Mouse (Mus musculus) hematopoietic stem cell, adult 5-6 weeks (primary cell): ENCODE data around the gene Rabep2. TPM values are rescaled to one million over a fixed set of nuclear protein-coding genes. Genes with fewer than 3 reads are reported as not detected.
"Not testable (repeated sequence)": the region's sequence is repeated elsewhere in the genome, so short reads cannot be mapped to it uniquely, and the experiment has no call there.

Source experiments
- ATAC-seq, 2 experiments: fragments of 125-278 bp in 1 of 2; replicated peaks in 1 of 2; 2 replicates each; pipeline ENCODE4 v1.8.0; 2016 to 2017; ENCODE audit warnings: inconsistent platforms in 2 of 2, mild to moderate bottlenecking in 2 of 2, moderate number of reproducible peaks in 2 of 2, low read depth in 1 of 2, moderate TSS enrichment in 1 of 2; ENCODE audit not compliant: low FRiP score in 2 of 2, poor library complexity in 2 of 2, severe bottlenecking in 2 of 2, insufficient read depth in 1 of 2, low TSS enrichment in 1 of 2
- total RNA-seq: library from RNA; stranded (forward); fragments of 172-1452, 232-1000 nt; gene quantifications from 2 replicates; pipeline ENCODE4 v1.2.3, GENCODE M21; 2017

Rabep2 gene
- total RNA-seq = 33.8 and 36.4 TPM in 2 replicates

DNA sequence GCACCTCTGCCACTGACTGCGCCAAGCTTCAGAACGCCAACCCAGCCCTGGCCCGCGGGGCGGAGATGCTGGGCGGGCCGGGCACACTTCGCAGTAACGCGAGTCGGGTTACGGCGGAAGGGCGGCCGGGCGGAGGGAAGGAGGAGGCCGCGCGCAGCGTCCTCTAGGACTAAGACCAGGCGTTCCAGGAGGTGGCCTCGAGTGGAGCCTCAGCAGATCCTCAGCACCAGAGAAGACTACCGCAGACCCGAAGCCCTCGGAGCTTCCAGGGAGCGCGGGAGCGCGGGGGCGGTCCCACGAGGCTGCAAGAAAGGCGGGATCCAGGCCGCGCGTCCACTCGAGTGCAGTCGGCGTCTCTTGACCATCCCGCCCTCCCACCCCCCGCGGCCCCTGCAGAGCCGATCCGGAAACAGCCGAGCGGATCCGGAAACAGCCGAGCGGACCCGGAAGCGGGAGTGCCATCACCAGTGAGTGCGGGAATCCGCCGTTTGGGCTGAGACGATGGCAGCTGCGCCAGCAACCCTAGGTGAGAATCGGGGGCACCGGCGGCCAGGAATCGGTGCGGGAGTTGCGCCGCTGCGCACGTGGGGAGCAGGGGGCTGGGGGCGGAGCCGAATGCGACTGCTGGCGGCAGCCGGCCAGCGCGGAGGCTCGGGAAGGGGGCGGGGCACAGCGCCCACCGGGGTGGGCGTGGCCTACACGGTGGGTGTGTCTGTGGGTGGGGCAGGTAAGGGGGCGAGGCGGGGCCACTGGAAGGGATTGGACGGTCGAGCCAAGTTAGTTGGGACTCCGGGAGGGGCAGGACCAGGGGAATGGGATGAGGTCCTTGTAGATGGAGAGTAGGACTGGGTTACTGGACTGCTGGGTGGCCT, at the start of gene Rabep2:
Rabep2 (plus strand) TSS at position 129 of the 872 bp plus-strand sequence.
- ATAC-seq = peak; percentile 58 to 81

- no peak for ATAC-seq
Observed at GRCm38 (mm10) chr7:126383565-126383964, 45.0 kb upstream of the Rabep2 start.

- ATAC-seq = no peak
Observed at GRCm38 (mm10) chr7:126388185-126388584, 40.4 kb upstream of the Rabep2 start.

- not testable (repeated sequence) for ATAC-seq
Observed at GRCm38 (mm10) chr7:126392086-126392884, 36.3 kb upstream of the Rabep2 start.

DNA sequence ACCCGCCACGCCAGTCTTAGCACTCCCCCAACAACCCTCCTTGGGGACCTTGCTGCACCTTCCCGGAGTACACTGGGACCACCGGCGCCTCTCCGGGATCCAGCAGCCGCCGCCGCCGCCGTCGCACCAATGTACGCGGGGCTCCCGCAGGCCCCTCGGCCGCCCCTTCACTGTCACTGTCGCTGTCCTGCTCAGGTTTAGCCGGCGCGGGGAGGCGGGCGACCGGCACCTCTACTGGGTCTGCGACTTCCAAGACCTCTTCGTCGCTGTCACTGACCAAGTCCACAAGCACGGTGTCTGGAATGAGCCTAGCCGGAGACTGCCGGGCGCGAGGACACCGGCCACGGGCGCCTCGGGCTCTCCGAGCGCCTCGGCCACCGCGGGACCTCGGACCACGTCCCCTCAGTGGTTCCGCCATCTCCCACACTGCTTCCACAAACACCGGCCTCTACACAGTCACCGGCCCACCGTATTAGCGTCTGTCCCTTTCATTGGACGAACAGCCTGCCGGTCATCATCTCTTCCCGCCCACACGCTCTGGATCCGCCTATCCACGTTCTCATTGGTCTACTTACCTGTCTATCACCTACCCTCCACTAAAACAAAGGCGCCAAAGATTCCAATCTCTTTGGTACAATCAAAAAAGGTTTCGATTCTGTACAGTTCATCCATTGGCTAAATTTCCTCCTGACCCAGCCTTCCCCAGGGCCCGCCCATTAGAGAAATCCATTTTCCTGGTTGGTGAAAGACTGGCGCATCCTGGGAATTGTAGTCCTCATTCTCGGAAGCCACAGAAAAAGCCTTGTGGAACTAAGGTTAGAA, 32.0 kb upstream of the Rabep2 start, which contains the start of gene Nfatc2ip:
Nfatc2ip (minus strand) TSS at position 440 of the 822 bp plus-strand sequence.
- peak; percentile 97 to 100 for ATAC-seq

GRCm38 (mm10) chr7:126397221-126397620, 31.3 kb upstream of the Rabep2 start:
- ATAC-seq = no peak

DNA sequence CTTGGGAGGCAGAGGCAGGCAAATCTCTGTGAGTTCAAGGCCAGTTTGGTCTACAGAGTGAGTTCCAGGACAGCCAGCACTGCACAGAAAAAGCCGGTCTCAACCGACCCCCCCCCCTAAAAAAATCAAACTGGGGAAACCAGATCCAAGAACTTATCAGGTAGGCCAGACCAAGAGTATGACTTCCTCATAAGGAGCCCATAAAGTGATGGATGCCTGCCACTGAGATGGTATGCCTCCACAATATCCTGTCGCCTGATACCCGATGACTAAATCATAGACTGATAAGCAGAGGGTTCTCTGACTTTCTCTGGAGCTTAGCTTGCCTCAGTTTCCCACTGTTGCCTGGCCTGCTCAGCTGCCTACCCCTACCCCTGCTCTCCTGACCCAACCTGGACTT, 30.7 kb upstream of the Rabep2 start:
- no peak for ATAC-seq

- peak; percentile 31 to 58; a peak in 2 of 4 replicates for ATAC-seq
Observed at GRCm38 (mm10) chr7:126399548-126399947, 29.0 kb upstream of the Rabep2 start.

DNA sequence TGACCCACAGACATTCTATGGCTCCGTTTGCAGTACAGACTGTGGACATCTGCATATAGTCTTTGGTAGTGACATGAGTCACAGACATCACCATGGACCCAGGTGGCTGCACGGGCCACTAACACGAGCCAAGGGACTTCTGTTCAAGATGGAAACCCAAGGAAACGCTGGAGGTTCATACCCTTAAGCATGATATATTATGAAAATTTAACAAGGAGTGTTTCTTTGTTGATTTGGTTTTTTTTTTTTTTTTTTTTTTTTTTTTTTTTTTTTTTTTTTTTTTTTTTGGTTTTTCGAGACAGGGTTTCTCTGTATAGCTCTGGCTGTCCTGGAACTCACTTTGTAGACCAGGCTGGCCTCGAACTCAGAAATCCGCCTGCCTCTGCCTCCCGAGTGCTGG, 26.0 kb upstream of the Rabep2 start:
- not testable (repeated sequence) for ATAC-seq

DNA sequence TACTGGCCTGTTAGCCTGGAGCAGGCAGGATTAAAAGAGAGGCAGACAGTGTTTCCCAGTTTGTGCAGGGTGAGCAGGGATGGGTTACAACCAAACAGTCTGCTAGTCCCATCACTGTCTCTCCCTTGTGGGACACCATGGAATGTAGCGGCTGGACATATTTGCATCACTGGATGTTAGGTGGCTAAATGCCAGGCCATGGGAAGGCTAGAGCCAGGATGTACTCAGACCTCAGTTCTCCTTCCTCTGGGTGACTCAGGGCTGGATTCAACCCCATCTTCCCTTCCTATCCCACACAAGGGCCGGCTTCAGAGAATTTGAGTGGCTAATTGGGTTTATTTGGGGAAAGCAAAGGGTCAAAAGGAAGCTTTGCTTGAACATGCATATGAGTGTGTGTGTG, 19.9 kb upstream of the Rabep2 start:
- ATAC-seq = no peak

GRCm38 (mm10) chr7:126411061-126411460, 17.5 kb upstream of the Rabep2 start:
- ATAC-seq = no peak

DNA sequence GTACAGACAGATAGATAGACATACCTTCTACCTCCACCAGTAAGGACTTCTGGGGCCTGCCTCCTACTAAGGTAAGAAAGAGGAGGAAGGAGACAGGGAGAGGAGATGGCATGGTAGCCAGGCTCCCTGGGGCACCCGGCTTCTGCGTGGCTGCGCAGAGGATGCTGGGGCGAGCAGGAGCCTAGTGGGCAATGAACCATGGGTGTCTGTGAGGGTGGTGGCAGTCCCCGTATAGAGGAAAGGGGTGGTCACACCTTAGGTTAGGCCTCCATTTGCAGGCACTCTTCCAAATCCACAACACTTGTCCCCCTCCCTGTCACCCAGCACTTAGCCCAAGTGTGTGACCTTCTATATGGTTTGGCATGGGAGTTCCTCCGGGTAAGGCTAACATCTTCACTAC, 13.8 kb upstream of the Rabep2 start, which contains the start of gene Cd19:
Cd19 (minus strand) TSS at position 165 of the 400 bp plus-strand sequence.
- no peak for ATAC-seq

- peak; percentile 64 to 67 for ATAC-seq
Observed at GRCm38 (mm10) chr7:126416615-126417014, 11.9 kb upstream of the Rabep2 start.

DNA sequence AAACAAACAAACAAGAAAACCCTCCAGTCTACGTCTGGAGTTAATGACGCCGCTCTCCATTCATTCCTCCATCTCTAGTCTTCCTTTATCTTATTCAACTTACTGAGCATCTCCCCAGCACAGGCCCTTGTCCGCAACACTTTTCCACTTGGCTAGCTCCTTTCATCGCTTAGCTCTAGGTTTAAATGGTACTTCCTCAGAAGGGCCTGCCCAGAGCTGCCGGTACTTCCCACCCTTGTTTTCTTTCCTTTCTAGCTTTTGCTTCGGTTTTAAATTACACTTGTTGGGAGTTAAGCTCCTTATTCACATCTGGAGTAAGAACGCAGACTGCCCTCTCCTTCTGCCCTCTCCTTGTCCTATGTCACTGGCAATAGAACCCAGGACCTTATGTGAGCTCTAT, 11.5 kb upstream of the Rabep2 start:
- ATAC-seq = no peak

GRCm38 (mm10) chr7:126417606-126418005, 11.0 kb upstream of the Rabep2 start:
- no peak for ATAC-seq

DNA sequence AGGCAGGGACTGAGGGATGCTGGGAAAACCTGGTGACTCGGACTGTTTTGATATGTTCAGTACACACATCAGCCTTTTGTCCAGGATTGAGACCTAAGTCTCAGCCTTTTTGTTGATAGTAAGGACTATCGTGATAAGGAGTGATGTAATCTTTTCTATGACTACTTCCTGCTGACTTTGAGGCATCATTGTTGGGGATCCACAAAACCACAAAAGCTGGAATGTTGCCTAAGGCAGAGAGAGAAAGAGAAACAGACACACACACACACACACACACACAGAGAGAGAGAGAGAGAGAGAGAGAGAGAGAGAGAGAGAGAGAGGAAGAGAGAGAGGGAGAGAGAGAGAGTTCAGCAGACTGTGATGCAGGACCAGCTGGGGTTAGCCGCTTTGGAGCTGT, 10.1 kb upstream of the Rabep2 start:
- ATAC-seq = no peak

DNA sequence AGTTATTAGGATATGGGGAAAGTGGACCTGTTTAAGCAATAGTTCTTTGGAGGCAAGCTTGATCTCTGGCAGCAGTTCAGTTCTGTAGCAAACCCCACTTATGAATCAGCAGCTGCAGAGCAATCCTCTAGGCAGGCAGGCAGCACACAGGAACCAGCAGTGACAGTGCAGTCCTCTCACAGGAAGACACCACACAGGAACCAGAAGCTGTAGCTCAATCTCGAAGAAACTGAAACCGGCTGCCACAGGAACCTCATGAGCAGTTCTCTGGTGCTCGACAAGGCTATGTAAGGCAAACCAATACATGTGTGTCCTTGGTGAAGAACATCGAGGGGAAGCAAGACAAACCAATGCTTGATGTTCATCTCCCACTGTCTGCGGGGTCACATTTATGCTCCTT, 6.8 kb upstream of the Rabep2 start:
- peak; percentile 32 to 35; a peak in 1 of 4 replicates for ATAC-seq
